Mouse (Mus musculus): ENCODE measurements around the gene Gm5105.

Gm5105 gene

DNA sequence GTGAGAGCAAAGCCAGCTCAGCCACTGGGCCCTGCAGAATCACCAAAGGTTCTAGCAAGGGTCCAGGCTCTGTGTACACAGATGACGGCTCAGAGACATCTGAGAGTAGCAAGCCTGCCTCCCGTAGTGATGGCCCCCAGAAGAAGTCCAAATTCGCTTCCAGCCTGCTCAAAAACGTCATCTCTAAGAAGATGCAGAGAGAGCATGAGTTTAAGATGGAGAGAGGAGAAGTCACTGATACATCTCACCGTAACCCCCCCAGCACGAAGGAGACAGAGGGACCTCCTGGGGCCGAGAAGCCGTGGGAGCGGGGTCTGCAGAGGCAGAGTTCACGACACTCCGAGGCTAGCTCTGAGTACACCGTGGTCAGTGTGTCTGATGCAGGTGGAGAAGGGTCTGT lies at the start of gene Gm5105:
Gm5105 (minus strand) TSS at position 101 of the 400 bp plus-strand sequence.
- DNase-seq = no peak

DNA sequence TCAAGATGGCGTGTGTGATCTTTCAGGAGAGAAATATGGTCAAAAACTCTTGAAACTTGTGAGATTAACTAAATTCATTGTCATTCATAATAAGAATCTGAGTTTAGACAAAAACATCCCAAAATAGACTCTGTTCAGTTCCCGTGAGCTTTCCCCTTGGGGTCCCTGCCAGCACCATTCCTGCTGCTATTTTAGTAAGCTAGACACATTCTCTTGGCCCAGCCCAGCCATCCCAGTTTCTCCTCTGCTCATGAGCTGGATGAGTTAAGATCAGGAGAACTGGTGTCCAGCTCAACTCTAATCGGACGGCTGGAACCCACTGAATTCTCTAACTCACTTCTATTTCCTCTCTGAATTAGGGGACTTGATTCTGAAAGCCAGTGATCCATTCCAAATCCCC lies 49.7 kb upstream of the Gm5105 start:
- DNase-seq = no peak

DNA sequence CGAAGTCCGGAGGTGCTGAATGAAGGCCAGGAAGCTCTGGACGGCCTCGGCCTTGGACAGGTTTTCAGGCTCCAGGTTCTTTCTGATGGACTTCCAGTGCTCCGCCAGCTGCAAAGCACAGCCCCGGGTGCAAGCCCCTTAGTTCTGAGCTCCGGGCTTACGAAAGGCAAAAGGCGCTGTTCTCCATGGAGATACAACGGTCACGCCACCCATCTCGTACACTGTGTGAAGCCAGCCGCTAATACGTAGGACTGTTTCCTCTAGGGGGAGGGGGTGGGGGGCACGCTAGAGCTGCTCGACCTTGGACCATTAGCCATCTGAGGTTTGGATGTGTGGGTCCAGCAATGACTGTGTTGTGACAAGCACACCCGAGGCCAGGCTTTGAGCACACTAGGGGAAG lies 46.9 kb upstream of the Gm5105 start:
- DNase-seq = no peak

DNA sequence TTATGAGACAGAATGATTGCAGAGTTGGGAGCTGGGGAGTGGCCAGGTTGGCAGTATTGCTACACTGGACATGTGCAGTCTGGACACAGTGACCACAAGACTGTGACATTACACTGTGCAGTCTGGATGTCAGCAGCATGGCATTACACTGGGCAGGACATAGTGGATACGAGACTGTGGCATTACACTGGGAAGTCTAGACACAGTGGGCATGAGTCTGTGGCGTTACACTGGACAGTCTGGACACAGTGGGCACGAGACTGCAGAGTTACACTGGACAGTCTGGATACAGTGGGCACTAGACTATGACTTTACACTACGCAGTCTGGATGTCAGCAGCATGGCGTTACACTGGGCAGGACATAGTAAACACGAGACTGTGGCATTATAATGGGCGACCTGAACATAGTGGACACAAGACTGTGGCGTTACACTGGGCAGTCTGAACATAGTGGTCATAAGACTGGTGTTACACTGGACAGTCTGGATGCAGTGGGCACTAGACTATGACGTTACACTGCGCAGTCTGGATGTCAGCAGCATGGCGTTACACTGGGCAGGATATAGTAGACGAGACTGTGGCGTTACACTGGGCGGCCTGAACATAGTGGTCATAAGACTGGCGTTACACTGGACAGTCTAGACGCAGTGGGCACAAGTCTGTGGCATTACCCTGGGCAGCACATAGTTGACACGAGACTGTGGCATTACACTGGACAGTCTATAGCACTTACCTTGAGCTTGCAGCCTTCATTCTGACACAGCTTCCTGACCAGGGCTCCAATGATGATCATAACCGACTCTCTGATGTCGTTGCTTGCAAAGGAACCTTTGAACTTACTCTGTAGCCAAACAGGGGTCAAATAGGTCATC lies 44.0 kb upstream of the Gm5105 start:
- no peak for DNase-seq

DNA sequence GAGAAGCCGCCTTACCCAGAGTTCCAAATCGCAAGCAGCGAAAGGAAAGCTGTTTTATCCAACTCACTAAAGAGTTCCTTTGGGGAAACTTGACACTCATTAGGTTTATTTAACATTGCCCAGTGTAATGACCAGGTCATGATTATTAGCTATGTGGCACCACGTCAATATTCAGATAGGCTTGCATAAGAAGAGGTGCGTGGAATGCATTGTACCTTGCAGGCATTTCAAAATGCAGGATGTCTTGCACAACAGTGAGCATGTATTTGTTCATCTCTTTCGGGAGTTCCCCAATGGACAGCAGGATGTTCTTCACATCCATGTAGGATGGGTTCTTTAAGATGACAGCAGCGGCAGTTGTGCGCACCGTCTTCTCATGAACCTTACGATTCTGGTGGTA lies 39.7 kb upstream of the Gm5105 start:
- no peak for DNase-seq

DNA sequence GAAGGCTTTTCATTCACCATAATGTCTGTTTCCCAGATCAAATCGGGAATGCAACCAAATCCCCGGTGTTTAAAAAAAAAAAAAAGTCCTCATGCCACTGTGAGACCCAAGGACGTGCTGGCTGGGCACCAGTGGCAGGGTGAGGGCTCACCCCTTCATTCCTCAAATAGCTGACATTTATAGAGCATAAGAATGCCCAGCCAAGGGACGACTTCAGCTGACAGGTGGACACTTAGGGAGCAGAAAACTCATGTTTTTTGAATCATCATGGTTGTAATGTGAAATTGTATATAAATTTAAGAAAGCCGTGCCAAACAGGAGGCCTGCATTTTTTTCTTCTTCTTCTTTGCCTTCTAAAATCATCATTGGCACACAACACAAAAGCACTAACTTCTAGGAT lies 37.9 kb upstream of the Gm5105 start:
- DNase-seq = no peak

DNA sequence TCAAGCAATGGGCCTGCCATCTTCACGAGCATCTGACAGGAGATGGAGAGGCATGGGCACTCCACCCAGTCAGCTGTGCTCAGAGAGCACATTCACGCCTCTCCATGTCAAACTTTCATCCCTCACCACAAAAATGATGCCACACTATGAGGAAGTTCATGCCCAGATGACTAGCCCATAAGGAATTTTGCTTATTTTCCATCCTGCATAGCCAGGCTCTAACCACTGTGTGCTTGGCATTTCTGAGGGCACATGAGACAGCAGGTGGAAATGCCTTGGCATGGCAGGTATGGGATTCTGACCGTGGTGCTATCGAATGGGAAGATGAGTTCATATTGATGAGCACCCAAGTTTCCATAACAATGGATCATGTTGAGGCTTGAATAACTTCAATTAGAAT lies 36.5 kb upstream of the Gm5105 start:
- no peak for DNase-seq

DNA sequence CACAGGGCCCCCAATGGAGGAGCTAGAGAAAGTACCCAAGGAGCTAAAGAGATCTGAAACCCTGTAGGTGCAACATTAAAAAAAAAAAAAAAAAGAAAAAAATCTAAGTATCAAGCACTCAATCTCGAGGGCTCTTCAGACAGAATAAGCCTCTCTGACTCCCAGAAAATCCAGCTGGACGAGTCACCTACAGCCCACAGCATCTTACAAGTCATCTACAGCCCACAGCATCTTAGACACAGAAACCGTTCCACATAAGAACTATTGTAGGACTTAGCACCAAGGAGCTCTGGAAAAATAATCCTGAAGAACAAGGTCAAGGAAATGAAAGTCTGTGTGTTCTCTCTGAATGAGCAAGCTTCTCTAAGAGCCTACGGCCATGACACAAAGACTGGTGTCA lies 34.7 kb upstream of the Gm5105 start:
- DNase-seq = no peak

DNA sequence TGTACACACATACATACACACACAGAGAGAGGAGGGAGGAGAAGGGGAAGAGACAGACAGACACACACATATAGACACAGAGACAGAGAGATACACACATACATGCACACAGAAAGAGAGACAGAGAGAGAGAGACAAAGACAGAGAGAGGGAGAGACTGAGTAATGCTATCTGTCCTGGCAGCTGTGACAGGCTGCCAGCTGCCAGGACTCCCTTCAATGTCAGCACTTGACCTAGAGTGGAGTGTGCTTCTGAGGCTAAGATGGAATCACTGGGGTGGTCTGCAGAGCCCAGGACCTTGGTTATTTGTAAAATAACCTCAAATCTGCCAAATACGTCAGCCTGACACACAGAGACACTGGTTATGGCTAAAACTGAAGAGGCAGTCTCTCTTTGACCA lies 30.5 kb upstream of the Gm5105 start:
- DNase-seq = no peak

DNA sequence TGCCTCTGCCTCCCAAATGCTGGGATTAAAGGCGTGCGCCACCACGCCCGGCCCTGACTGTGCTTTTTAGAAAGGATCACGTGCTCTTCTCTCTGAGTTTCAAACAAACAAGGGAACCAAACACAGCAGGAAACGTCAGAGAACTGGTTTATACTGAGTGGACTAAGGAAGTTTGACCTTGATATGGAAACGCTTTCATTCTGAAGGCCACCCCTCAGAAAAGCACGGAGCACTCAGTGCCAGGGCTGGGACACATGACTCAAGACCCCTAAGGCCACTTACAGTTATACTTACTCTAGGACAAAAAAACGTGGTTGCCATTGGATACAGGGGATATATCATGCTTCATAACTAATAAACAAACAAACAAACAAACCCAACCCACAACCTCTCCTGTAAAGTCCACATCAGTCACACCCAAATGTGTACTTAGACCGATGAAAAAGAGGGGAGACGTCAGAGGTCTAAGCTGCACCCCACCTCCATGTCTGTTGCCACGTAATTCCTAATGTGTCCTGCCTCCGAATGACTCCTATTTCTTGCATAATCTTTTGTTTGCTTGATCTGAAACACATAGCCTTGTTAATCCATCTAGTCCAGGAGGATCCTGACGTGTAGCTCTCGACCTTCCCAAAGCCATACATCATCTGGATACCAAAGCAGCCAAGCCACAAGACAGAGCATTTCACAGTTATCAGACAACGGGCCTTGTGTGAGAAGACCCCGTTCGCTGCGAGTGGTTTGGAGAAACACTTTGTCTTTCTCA lies 29.3 kb upstream of the Gm5105 start:
- no peak for DNase-seq

DNA sequence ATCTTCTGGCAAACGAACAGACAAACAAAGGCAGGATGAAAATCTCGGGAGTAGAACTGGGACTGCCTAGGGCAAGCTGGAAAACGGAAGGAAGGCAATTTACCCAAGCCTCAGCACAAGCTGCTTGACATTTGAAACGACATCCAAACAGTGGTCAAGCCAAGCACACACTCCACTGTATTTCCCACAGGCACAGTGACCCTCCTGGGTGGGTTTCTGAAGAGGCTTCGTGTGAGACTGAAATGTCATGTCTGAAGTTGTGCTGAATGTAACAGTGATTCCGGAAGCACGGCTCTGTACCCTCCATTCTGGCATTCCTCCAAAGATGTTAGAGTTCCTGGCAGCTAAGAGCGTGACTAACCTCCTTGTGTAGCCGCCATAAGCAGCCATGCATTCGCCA lies 28.5 kb upstream of the Gm5105 start:
- no peak for DNase-seq

DNA sequence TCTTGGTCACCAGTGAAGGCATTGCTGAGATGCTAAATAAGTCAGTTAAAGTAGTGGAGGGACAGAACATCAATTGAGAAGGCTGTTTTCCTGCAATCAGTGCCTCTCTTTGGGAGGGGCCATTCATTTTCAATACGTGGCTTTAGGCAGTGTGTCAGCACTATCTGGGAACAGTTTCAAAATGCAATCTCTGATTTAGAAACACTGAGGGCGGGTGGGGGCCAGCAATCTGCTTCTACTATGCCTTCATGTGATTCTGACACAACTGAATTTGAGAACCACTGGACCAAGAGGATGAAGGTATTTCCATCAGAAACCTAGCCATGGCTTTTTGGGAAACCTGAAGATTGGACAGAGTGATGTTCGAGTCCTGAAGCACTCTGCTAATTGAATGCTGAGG lies 28.1 kb upstream of the Gm5105 start:
- no peak for DNase-seq

DNA sequence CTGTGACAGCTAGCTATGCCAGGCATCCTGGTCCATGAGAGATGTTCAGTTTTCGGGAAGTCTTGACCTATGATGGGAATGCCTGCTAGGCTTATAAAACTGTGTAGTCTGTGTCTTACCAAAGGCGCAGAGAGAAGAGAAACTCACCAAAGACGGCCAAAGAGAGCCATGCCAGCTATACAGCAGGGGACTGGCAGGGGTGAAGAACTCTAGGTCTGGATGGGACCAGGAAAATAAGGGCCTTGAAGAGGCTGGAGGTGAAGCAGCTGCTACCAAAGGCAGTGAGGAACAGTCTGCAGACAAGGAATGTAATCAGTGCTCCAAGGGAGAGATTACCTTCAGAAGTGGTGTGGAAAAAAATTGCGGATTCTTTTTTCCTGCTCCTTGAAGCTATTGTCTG lies 16.7 kb upstream of the Gm5105 start:
- DNase-seq = no peak

DNA sequence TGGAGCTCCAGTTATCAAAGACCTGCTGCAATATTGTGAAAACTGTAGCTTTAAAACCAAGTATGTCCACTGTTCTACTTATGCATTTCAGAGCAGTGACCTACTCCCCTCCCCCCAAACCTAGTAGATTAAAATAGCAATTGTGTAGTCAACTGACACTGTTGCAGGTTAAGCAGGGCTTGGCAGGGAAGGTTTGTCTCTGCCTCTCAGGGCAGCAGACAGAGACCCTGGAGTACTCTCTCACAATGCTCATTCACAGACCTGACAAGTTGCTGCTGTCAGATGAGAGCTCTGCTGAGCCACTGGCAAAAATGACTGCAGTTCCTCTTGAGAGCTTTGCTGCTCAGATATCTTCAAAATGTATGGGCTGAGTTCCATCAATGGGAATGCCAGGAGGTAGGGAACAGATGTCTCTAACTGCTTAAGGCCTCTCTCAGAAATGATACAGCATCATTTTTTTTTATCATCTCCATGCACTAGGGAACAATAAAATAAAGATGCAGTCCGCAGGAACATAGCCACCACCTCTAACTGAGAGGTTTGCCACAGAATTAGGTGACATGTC lies 16.0 kb upstream of the Gm5105 start:
- DNase-seq = no peak

DNA sequence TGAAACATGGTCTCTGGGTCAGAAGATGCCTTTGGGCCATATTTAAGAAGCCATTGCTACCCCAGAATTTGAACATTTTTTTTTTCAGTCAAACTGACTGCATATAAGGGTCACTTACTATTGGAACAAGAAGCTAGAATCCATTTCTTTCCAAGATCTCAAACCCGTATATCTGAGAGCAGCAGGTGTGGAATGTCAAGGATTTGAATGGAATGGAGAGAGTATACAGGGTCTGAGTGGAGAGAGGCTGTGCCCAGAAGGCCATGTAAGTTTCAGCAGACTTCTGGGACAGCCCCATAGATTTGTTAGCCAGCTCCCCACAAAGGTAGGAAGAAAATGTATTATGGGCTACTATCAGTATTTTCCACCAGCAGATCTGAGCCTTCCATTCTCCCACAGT lies 11.5 kb upstream of the Gm5105 start:
- DNase-seq = no peak

DNA sequence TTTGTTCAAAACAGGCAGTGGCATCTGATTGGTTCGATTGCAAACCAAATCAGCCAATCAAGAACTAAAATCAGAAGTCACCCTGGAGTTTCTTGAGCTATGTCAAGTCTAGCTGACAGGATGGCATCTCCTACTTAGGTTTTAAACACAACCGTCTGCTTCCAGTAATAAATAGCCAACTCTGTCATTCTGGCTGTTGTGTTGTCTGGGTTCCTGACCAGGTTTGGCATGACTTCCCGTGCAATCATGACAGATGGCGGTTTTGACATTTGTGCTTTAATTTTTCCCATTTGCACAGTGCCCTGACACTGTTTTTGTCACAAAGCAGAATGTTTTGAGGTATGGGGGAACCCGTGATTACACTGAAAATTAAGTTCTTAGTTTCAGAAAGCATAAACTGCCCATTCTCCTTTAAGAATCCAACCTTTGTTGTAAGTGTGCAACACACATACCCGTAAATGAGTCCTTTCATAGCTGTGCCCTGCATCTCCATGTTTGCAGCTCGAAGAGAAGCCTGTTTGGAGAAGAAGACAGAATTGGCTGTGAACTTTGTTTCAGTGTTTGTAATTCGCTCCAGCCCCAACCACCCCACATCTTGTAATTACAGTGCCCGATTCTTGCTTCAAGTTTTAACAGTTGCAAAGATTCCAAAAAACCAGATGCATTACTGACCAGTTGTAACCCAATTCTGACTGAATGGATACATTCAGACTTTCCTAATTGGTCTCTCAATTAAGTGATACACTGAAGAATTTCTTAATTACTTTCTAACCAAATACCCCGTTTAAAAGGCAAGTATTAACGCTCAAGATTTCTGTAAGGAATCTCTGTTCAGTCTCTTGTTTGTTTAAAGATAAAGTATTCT lies 10.5 kb upstream of the Gm5105 start:
- no peak for DNase-seq

DNA sequence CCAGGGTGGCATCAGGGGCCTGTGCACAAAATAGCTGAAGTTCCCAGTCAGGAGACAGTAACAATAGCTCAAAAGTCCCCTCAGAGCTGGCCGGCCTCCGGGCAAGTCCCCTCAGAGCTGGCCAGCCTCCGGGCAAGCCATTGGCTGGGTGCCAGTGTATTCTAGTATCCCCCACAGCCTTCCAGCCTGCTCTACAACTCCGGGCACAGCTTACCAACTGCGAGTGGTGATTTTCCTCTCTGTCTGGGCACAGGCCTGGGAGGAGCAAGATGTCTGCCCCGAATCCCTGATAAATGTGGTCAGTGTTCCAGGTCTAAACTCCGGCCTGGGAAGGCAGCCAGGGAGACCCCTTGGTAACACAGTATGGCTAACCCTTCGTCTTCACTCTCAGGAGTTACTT lies 8.0 kb upstream of the Gm5105 start:
- no peak for DNase-seq

DNA sequence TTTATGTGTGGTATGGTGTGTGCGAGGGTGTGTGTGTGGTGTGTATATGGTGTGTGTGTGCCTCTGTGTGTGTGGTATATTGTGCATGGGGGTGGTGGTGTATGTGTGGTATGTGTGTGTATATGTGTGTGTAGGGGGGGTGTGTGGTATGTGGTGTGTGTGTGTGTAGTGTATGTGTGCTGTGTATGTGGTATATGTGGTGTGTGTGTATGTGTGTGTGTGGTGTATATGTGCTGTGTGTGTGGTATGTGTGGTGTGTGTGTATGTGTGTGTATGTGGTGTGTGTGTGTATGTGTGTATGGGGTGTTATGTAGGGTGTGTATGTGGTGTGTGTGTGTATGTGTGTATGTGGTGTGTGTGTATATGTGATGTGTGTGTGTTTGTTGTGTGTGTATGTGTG lies 7.0 kb upstream of the Gm5105 start:
- DNase-seq = no peak

DNA sequence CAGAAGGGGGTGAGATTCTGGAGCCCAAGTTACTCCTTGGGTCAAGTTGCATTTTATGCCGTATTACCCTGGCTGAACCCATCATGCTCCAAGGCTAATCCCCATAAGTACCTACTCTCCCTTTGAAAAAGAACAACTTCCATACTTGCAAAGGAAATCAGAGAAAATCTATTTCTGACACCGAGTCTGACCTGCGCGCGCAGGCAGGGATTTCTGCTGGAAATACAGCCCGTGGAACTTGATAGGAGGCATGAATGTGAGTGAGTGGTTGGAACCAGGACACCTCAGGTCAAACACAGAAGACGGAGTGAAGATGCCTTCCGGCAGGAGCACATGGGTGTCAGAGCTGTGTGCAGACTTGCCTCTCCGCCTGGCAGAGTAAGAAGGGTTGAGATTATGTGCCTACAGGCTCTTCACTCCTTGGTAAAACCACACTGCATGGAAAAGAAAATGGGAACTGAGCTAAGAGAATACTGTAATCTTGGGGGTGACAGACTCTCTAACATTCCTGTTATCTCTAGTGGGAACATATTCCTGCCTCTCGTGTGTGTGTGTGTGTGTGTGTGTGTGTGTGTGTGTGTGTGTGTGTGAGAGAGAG lies 4.4 kb upstream of the Gm5105 start:
- no peak for DNase-seq

DNA sequence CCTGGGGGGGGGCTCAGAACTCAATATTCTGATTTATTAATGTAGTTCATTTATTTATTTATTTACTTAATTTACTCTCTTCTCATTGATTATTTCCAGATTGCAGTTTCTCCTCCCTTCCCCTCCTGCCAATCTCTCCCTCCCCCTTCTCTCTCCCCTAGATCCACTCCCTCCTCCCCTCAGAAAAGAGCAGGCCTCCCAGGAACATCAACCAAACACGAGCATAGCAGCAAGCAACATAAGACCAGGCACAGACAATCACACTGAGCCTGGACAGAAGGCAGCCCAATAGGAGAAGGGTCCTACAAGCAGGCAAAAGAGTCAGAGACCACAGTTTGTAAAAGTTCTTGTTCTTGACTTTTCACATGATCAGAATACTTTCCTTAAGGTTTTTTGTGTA lies 3.8 kb upstream of the Gm5105 start:
- DNase-seq = no peak

DNA sequence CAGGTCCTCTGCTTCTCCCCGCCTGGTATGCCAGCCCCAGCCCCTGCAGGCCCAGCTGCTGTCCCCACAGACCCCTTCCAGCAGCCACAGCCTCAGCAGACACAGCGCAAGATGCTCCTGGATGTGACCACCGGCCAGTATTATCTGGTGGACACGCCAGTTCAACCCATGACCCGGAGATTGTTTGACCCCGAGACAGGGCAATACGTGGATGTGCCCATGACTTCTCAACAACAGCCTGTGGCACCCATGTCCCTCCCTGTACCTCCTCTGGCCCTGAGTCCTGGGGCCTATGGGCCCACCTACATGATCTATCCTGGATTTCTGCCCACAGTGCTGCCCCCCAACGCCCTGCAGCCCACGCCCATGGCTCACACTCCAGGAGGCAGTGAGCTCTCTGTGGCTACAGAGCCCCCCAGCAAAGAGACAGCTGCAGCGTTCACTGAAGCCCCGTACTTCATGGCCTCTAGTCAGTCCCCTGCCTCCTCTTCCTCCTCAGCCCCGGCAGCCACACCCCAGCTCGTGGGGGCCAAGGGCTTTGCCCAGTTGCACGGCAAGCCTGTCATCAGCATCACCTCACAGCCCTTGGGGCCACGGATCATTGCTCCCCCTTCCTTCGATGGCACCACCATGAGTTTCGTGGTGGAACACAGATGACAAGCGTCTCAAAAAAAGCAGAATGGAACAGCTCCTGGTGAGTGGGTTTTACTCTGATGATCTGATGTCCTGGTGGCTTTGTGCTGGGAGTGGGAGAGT lies 2.7 kb upstream of the Gm5105 start:
- no peak for DNase-seq

DNA sequence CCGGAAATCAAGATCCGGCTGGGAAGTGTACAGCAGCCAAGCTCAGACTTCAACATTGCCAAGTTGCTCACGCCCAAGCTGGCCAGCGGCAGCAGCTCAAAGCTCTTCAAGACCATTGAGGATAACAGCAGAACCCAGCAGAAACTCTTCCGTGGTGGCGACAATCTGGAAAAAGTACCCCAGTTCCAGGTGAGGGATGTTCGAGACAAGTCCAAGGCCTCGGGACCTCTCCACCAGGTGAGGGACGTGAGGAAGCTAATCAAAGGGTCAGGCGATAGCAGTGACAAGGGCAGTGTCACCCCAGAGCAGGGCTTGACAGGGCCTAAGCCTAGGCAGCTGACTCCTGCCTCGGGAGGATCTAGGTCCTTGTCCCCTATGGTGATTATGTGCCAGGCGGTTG lies 915 bp upstream of the Gm5105 start:
- DNase-seq = no peak

All from liver (tissue).